Mouse (Mus musculus) urinary bladder, adult 2 months (tissue): Measurements from ENCODE around the gene Strap. TPM values are rescaled to one million over a fixed set of nuclear protein-coding genes. Genes with fewer than 3 reads are reported as not detected.
A peak's percentile ranks its signal among the peaks of the same experiment; 100 is the strongest.
"Not testable (repeated sequence)": the region's sequence is repeated elsewhere in the genome, so short reads cannot be mapped to it uniquely, and the experiment has no call there.

Experiments used
- DNase-seq: peaks from one replicate; pipeline ENCODE4 v3.0.0; 2022; ENCODE audit warnings: low spot score
- polyA plus RNA-seq: library from polyadenylated mRNA; depleted of rRNA; stranded (reverse); fragments of >200 nt; gene quantifications from 2 replicates; pipeline ENCODE4 v1.2.3, GENCODE M21; 2012; rRNA removed

The Strap gene
- polyA plus RNA-seq: 47.0 and 50.1 TPM in 2 replicates

GRCm38 (mm10) chr6:137734846-137735609 is at the start of gene Strap:
Gene Strap (plus strand): TSS chr6:137735078.
- DNase-seq: peak; percentile 80

- DNase-seq: no peak
Measured at GRCm38 (mm10) chr6:137687667-137688066, 47.2 kb upstream of the Strap start.

- DNase-seq: no peak
Measured at GRCm38 (mm10) chr6:137688079-137688478, 46.8 kb upstream of the Strap start.

GRCm38 (mm10) chr6:137688506-137689105 is 46.3 kb upstream of the Strap start:
- no peak for DNase-seq

GRCm38 (mm10) chr6:137690550-137691119 is 44.2 kb upstream of the Strap start:
- DNase-seq: no peak

- no peak for DNase-seq
Measured at GRCm38 (mm10) chr6:137694310-137694709, 40.6 kb upstream of the Strap start.

- DNase-seq: no peak
Measured at GRCm38 (mm10) chr6:137695046-137695445, 39.8 kb upstream of the Strap start.

- no peak for DNase-seq
Measured at GRCm38 (mm10) chr6:137696445-137697204, 38.3 kb upstream of the Strap start.

- no peak for DNase-seq
Measured at GRCm38 (mm10) chr6:137699434-137699833, 35.4 kb upstream of the Strap start.

GRCm38 (mm10) chr6:137702186-137702585 is 32.7 kb upstream of the Strap start:
- DNase-seq: no peak

- no peak for DNase-seq
Measured at GRCm38 (mm10) chr6:137702918-137703317, 32.0 kb upstream of the Strap start.

GRCm38 (mm10) chr6:137703431-137703830 is 31.4 kb upstream of the Strap start:
- DNase-seq: no peak

GRCm38 (mm10) chr6:137704300-137704939 is 30.5 kb upstream of the Strap start:
- DNase-seq: no peak

GRCm38 (mm10) chr6:137706209-137706608 is 28.7 kb upstream of the Strap start:
- no peak for DNase-seq

- DNase-seq: not testable (repeated sequence)
Measured at GRCm38 (mm10) chr6:137708726-137709405, 26.0 kb upstream of the Strap start.

GRCm38 (mm10) chr6:137710179-137711037 is 24.5 kb upstream of the Strap start:
- no peak for DNase-seq

GRCm38 (mm10) chr6:137712654-137713309 is 22.1 kb upstream of the Strap start:
- DNase-seq: no peak

- no peak for DNase-seq
Measured at GRCm38 (mm10) chr6:137713310-137713664, 21.6 kb upstream of the Strap start.

GRCm38 (mm10) chr6:137716802-137717201 is 18.1 kb upstream of the Strap start:
- no peak for DNase-seq
